Mouse (Mus musculus) embryonic facial prominence, embryonic 10.5 days (tissue): ENCODE measurements at regions not wholly inside any gene's neighbourhood (a gene's known extent, or its start where the extent isn't known, plus 50 kb on each side); places are given as distances from the start of the nearest gene placed in this dataset.

ENCODE experiments used
- DNase-seq: peaks from one replicate; pipeline ENCODE4 v3.0.0-alpha.2; 2017; ENCODE audit warnings: low spot score
- H3K27ac ChIP-seq: fragments of 300-500 bp; sonication (generic); replicated peaks from 2 replicates; pipeline ENCODE4 v1.5.1; 2016; ENCODE audit warnings: mild to moderate bottlenecking
- H3K27me3 ChIP-seq: fragments of 300-500 bp; sonication (generic); replicated peaks from 2 replicates; pipeline ENCODE4 v1.6.1; 2016; ENCODE audit warnings: low read depth, mild to moderate bottlenecking; ENCODE audit not compliant: poor library complexity, severe bottlenecking
- H3K36me3 ChIP-seq: fragments of 300-500 bp; sonication (generic); replicated peaks from 2 replicates; pipeline ENCODE4 v1.6.1; 2016; ENCODE audit warnings: mild to moderate bottlenecking, moderate library complexity
- H3K4me1 ChIP-seq: fragments of 300-500 bp; sonication (generic); 2 replicates; pipeline ENCODE4 v1.6.1; 2016
- H3K4me3 ChIP-seq: fragments of 300-500 bp; sonication (generic); 2 replicates; pipeline ENCODE4 v1.5.1; 2016; ENCODE audit warnings: mild to moderate bottlenecking, moderate library complexity
- H3K9me3 ChIP-seq: fragments of 300-500 bp; sonication (generic); 2 replicates; pipeline ENCODE4 v1.6.1; 2016; ENCODE audit warnings: mild to moderate bottlenecking
- WGBS: fragments of 180-500 bp; shearing (Covaris S2); methylation state at CpG from one replicate; pipeline ENCODE4 v1.1.7; 2016; 5-methylcytosine and 5-hydroxymethylcytosine counted together

DNA sequence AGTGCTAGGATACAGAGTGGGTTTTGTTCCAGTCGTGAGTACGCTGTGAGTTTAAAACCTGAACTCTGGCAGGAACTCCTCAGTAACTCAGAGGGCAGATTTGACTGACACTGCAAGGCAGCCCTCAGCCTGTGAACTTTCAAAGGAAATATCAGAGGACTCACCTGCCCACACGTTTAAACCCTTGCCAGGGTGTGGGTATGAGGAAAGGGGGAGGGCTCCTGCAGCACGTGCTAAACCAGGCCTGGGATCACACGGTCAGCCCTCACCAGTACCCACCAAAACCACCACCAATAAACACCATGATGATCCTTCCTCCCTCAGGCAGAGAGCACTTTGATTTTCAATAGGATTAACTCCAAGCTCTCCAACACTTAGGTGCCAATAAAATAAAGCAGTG, 192.8 kb upstream of the Runx1 start:
- H3K4me3 ChIP-seq, result no peak overlapping the region
- no peaks in the 10 kb centered on the region for H3K36me3 ChIP-seq
- WGBS, result 53% methylated on average over 5 of the region's 5 CpGs
- no peak overlapping the region for H3K27ac ChIP-seq
- DNase-seq, result no peak
- H3K27me3 ChIP-seq, result peaks cover 69% of the 10 kb centered on the region
- H3K4me1 ChIP-seq, result peaks cover 13% of the 10 kb centered on the region; the same call in 1 of the 2 replicates
- H3K9me3 ChIP-seq, result no peaks in the 10 kb centered on the region

DNA sequence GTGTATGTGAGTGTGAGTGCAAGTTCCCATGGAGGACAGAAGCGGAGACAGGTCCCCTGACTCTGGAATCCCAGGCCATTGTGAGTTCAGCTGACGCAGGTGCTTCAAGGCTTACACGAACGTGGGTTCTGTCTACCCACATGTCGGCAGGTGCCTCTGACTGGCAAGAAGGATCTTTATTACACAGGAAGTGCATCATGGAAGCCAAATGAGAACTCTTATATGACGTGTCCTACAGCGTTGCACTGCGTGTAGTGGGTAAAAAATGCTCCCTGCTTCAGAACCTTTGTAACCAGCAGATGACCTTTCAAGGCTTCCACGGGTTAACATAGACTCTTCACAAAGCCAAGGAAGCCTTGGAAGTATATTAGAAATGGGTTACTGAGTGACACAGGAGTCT, 191.1 kb upstream of the Runx1 start:
- no peaks in the 10 kb centered on the region for H3K36me3 ChIP-seq
- no peak for DNase-seq
- peaks cover 13% of the 10 kb centered on the region; the same call in 1 of the 2 replicates for H3K4me1 ChIP-seq
- H3K9me3 ChIP-seq, result no peaks in the 10 kb centered on the region
- H3K27me3 ChIP-seq, result peaks cover 69% of the 10 kb centered on the region
- no peak overlapping the region for H3K27ac ChIP-seq
- no peak overlapping the region for H3K4me3 ChIP-seq
- WGBS, result 89% methylated on average over 9 of the region's 9 CpGs

DNA sequence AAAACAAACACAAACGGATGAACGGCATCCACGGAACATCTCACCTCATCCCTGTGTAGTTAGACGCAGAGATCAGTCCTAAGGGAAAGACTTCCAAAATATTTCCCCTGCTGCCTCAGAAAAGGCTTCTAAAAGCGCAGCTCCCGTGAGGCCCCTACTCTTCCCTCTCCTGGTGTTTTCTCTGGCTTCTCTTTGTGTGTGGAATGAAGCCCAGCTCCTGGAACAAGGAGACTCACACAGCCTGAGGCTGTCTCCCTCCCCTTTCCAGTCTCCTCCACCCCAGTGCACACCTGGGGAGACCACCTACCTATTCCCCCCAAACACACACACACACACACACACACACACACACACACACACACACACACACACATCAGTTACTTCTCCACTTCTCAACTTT, 189.7 kb upstream of the Runx1 start:
- no peaks in the 10 kb centered on the region for H3K9me3 ChIP-seq
- no peak for DNase-seq
- H3K36me3 ChIP-seq, result no peaks in the 10 kb centered on the region
- 54% methylated on average over 6 of the region's 6 CpGs for WGBS
- peak overlapping the region; percentile 19; the same call in 1 of the 2 replicates for H3K27ac ChIP-seq
- H3K4me3 ChIP-seq, result no peak overlapping the region
- peaks cover 13% of the 10 kb centered on the region; the same call in 1 of the 2 replicates for H3K4me1 ChIP-seq
- peaks cover 63% of the 10 kb centered on the region for H3K27me3 ChIP-seq

DNA sequence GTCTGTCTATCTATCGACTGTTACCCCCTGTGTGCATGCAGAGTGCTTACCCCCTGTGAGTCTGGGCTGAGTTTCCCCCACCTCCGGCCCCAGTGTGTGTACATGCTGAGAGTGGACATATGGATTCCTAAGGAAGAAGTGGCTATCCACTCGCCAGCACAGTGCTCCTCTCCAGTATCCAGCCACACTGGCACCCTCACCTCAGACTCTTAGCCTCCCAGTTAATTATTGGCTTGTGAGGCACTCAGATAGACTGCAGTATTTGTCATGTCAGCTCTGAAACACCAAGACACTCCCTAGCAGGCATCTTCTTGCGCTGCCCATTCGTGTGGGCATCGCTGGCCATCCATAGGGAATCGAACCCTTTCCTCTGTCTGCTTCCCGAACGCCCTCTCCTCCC, 189.0 kb upstream of the Runx1 start:
- Histone ChIP-seq H3K9me3 (no peaks in the 10 kb centered on the region), H3K27ac (no peak overlapping the region), H3K4me3 (no peak overlapping the region), H3K4me1 (peaks cover 13% of the 10 kb centered on the region; the same call in 1 of the 2 replicates), H3K36me3 (no peaks in the 10 kb centered on the region), H3K27me3 (peaks cover 59% of the 10 kb centered on the region)
- 85% methylated on average over 9 of the region's 9 CpGs for WGBS
- no peak for DNase-seq

DNA sequence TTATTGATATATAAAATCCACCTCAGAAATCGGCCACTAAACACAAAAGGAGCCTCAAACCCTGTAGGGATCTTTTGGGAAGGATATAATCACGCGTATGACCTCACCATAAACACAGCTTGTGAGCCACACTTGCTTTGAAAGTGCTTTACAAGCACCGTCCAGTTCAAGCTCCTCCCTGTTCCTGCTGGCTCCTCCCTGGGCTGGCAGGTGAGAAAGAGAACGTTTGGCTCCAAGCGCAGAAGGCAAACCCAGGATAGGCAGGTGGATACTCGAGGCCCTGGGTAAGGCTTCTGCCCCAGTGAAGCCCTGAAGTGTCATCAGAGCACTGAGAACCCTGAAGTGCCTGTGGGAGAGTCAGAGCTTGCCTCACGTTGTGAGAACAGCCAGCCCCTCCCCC, 187.9 kb upstream of the Runx1 start:
- WGBS, result 50% methylated on average over 8 of the region's 8 CpGs
- no peak for DNase-seq
- Histone ChIP-seq H3K4me1 (peaks cover 13% of the 10 kb centered on the region; the same call in 1 of the 2 replicates), H3K27me3 (peaks cover 48% of the 10 kb centered on the region), H3K27ac (no peak overlapping the region), H3K4me3 (no peak overlapping the region), H3K36me3 (no peaks in the 10 kb centered on the region), H3K9me3 (no peaks in the 10 kb centered on the region)

DNA sequence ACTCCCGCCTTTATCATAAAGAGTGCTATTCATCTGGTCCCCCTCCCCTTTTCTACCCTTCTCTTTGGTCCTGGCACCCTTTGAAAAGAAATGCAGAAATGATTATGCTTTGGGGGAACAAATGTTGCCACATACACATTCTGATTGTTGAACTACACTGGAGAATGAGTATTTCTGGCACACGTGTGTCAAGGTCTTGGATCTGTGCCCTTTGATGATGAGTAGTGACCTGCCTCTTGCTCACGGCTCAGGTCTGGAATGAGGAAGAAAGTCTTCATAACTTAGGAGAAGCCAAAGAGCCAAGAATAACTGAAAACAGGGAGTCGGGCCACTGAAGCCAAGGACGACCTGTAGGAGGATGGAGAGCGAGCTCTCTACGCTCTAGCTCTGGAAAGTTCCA, 187.3 kb upstream of the Runx1 start:
- WGBS, result 86% methylated on average over 7 of the region's 7 CpGs

DNA sequence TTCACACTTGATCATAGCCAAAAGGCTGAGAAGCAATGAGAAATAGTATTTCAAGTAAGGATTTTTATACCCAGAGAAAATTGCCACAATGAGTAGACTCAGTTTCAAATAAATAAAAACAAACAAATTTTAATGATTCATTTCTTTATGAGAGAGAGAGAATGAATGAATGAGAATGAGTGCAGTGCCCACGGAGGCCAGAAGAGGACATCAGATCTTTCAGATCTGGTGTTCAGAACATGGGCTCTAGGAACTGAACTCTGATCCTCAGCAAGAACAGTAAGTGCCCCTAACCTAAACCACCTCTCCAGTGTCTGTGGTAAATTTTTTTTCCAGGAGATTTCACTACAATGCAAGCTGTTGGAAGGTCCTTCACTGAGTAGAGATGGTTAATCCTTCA, 185.5 kb upstream of the Runx1 start:
- DNase-seq, result no peak
- Histone ChIP-seq H3K9me3 (no peaks in the 10 kb centered on the region), H3K27ac (no peak overlapping the region), H3K4me1 (peaks cover 13% of the 10 kb centered on the region), H3K36me3 (no peaks in the 10 kb centered on the region), H3K27me3 (peaks cover 45% of the 10 kb centered on the region), H3K4me3 (no peak overlapping the region)
- 90% methylated on average over 1 of the region's 1 CpGs for WGBS

More for the DNA sequence above, 187.3 kb upstream of the Runx1 start:
- H3K36me3 ChIP-seq, result no peaks in the 10 kb centered on the region
- peaks cover 43% of the 10 kb centered on the region for H3K27me3 ChIP-seq
- H3K9me3 ChIP-seq, result no peaks in the 10 kb centered on the region
- no peak overlapping the region for H3K27ac ChIP-seq
- peaks cover 9% of the 10 kb centered on the region; the same call in 1 of the 2 replicates for H3K4me1 ChIP-seq
- H3K4me3 ChIP-seq, result no peak overlapping the region
- no peak for DNase-seq

DNA sequence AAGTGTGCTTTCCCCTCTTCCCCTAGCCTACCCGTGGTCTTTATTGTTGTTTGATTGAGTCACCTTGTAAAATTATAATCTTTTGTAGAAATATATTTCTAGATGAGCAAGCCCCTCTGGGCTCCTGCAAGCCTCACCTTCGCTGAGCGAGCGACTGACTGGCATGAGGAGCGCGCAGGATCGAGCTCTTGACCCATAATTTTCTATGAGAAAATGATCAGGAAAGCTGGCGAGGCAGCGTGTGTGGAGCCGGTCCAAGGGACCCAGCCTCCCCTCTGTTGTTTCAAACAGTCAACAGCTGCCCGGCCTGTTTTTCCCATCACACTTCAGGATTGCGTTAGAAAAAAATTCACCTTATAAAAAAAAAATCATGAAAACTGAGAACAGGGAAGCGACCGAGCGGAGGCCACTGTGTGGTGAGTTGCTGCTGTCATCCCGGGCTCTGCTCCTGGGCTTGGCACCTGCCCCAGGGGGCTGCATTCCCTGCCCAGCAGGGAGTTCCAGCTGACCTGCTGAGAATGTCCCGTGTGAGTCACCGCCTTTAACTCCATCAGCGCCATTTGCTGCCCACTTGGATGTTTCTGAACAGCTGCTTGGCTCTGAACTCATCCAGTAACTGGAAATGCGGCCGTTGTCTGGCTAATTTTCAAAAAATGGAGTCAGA, 180.5 kb upstream of the Runx1 start:
- Histone ChIP-seq H3K4me1 (peaks cover 14% of the 10 kb centered on the region), H3K27me3 (peaks cover 50% of the 10 kb centered on the region), H3K9me3 (no peaks in the 10 kb centered on the region), H3K27ac (no peak overlapping the region), H3K36me3 (no peaks in the 10 kb centered on the region), H3K4me3 (peak overlapping the region; percentile 40)
- 2% methylated on average over 21 of the region's 21 CpGs for WGBS
- peak; percentile 49 for DNase-seq

DNA sequence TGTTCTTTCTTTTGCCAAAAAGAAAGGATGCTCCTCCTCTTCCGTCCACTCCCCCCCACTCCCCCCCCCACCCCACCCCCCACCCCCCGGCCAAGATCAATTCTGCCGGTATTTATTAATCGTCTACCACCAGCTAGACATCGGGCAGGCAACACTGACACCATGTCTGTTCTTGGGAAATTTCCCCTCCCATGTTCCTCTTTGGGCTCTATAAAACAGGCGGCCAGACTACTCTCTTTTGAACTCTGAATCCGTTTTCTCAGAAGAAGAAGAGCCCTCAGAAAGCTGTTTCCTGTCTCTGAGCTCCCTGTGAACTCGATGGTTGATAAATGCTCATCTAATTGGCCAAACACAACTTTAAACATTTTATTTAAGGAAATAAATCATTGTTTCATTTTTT, 179.5 kb upstream of the Runx1 start:
- Histone ChIP-seq H3K4me3 (no peak overlapping the region), H3K27me3 (peaks cover 50% of the 10 kb centered on the region), H3K9me3 (no peaks in the 10 kb centered on the region), H3K4me1 (peaks cover 14% of the 10 kb centered on the region), H3K36me3 (no peaks in the 10 kb centered on the region), H3K27ac (no peak overlapping the region)
- 8% methylated on average over 8 of the region's 8 CpGs for WGBS
- no peak for DNase-seq

DNA sequence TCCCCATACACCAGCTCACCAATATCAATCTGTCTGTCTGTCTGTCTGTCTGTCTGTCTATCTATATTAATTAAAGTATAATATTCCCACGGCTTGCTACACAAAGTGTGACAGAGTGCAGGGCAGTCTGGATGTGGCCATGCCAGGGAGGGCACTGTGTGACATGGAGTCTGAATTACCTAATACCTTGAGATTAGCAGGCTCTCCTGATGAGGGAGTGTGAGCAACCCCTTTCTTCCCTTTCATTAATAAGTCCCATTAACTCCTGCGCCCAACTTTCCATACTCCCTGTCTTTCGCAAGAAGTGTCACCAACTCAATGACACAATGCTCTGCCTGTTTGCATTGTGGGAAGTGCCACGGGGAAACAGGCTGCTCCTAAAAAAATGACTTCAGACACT, 177.9 kb upstream of the Runx1 start:
- Histone ChIP-seq H3K4me1 (peaks cover 14% of the 10 kb centered on the region), H3K9me3 (0 out of 2 replicates have a peak, but pooled peaks cover 1% of the 10 kb centered on the region), H3K4me3 (no peak overlapping the region), H3K27ac (no peak overlapping the region), H3K27me3 (peaks cover 50% of the 10 kb centered on the region), H3K36me3 (no peaks in the 10 kb centered on the region)
- WGBS, result 84% methylated on average over 4 of the region's 4 CpGs
- DNase-seq, result no peak

DNA sequence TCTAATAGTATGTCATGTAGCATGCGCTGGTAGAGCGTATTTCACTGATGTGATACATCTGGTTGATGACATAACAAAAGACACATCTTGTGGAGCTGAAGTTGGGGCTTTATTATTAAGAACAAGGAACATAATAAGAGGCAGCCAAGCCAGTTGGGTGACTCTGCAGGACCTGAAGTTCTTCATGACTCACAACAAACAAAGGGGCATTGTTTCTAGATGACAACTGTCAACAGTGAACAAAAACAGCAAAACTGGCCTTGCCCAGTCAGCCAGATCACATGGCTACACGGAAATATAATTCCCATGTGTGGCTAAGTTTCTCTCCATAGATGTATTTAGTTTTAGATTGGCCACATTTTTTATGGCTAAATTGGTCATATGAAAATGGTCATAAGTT, 172.7 kb upstream of the Runx1 start:
- 88% methylated on average over 3 of the region's 3 CpGs for WGBS
- H3K4me3 ChIP-seq, result no peak overlapping the region
- 0 out of 2 replicates have a peak, but pooled peaks cover 2% of the 10 kb centered on the region for H3K9me3 ChIP-seq
- H3K27me3 ChIP-seq, result peaks cover 23% of the 10 kb centered on the region
- DNase-seq, result no peak
- H3K27ac ChIP-seq, result no peak overlapping the region
- no peaks in the 10 kb centered on the region for H3K4me1 ChIP-seq
- no peaks in the 10 kb centered on the region for H3K36me3 ChIP-seq

DNA sequence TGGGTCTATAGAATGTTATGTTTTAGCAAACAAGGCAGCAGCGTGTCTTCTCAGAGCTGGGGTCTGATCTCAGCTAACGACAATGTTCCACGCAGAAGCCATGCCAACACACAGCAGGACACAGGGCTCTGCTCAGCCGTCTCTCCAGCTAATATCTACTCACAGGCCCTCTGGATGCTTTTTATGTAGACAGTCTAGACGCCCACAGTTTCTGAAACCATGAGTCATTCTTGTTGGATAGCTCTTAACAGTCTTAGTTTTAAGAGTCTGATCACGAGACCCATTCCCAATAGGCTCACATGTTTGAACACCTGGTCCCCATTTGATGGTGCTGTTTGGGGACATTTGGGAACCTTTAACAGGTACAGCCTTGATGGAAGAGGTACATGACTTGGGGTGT, 171.7 kb upstream of the Runx1 start:
- Histone ChIP-seq H3K27ac (no peak overlapping the region), H3K4me3 (no peak overlapping the region), H3K36me3 (no peaks in the 10 kb centered on the region), H3K9me3 (0 out of 2 replicates have a peak, but pooled peaks cover 2% of the 10 kb centered on the region), H3K4me1 (no peaks in the 10 kb centered on the region; the same call in 1 of the 2 replicates), H3K27me3 (peaks cover 23% of the 10 kb centered on the region)
- DNase-seq, result no peak
- WGBS, result 87% methylated on average over 6 of the region's 6 CpGs

DNA sequence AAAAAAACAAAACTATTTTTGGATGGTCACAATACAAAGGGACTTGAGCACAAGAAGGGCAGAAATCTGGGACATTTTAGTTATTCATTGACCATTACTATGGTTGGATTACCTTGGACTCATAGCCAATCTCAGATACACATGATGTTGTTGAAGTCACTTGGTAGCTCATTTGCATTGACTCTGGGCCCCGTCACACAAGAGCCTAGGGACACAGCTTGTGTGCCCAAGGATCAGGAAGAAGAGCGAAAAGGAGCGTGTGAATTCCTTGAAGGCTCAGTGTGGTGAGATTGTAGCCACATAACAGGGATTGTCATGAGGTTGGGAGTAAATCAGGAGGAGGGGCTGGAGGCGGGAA, 170.0 kb upstream of the Runx1 start:
- Histone ChIP-seq H3K27me3 (peaks cover 37% of the 10 kb centered on the region), H3K27ac (no peak overlapping the region), H3K9me3 (0 out of 2 replicates have a peak, but pooled peaks cover 2% of the 10 kb centered on the region), H3K4me3 (no peak overlapping the region), H3K36me3 (no peaks in the 10 kb centered on the region), H3K4me1 (peaks cover 6% of the 10 kb centered on the region)
- no peak for DNase-seq
- WGBS, result 89% methylated on average over 4 of the region's 4 CpGs
